Mouse (Mus musculus): ENCODE data around the gene Sugp1. TPM values are rescaled to one million over a fixed set of nuclear protein-coding genes. Genes with fewer than 3 reads are reported as not detected.
A peak's percentile ranks its signal among the peaks of the same experiment; 100 is the strongest.

Sugp1 gene
- polyA plus RNA-seq, 1 experiment from 2014 or later, result 57.7 TPM

DNA sequence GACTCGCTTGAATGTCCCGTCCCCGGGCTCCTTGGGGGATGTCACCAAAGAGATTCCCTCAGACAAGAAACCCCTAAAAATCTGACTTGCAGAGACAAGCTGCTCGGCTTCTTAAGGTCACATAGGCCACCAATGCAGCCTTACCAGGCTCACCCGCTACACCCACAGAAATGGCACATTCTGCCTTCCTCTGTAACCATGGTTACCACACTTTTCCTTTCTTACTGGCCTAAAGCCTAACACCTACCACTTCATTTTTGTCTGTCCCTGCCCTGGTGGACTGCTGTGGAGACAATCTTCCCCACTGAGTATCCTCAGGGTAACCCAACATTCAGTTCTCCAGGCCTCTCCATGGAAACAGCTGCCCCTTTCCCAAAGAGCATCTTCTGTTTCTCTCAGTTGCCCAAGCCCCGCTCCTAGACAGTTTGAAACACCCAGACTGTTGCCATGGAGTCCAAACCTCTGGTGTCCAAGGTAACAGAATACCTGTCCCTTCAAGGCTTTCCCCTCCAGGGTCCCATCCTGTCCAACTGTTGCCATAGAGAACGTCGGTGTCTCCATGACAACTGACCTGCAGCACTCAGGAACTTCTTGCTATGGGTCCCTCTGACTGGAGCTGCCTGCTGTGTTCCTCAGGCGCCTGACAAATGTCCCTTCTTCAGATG, 46.8 kb downstream of the Sugp1 start:
- WGBS, result 41% methylated on average over 9 of the region's 9 CpGs
- H3K4me3 ChIP-seq, result no peak overlapping the region
- H3K4me2 ChIP-seq, result no peak overlapping the region
- H3K9ac ChIP-seq, result no peak overlapping the region
- peaks cover 65% of the 10 kb centered on the region for H3K27me3 ChIP-seq
- peak; percentile 10; the same call in 1 of the 2 replicates for ATAC-seq (ENCODE audit: low read depth)
- H3K9me3 ChIP-seq, result no peaks in the 10 kb centered on the region
- H3K27ac ChIP-seq (replicated peaks), result no peak overlapping the region
- H3K4me1 ChIP-seq (replicated peaks), result peaks cover 38% of the 10 kb centered on the region
- peaks cover 9% of the 10 kb centered on the region for H3K36me3 ChIP-seq

- Histone ChIP-seq H3K27me3 (peaks cover 32% of the 10 kb centered on the region), H3K9me3 (no peaks in the 10 kb centered on the region), H3K36me3 (peaks cover 41% of the 10 kb centered on the region), H3K27ac (replicated peaks) (no peak overlapping the region), H3K4me3 (no peak overlapping the region), H3K4me2 (no peak overlapping the region), H3K4me1 (replicated peaks) (peaks cover 28% of the 10 kb centered on the region), H3K9ac (no peak overlapping the region)
- 67% methylated on average over 8 of the region's 8 CpGs for WGBS
- ATAC-seq (ENCODE audit: low read depth), result no peak
Measured at GRCm38 (mm10) chr8:70092786-70093185, 50.2 kb downstream of the Sugp1 start.

DNA sequence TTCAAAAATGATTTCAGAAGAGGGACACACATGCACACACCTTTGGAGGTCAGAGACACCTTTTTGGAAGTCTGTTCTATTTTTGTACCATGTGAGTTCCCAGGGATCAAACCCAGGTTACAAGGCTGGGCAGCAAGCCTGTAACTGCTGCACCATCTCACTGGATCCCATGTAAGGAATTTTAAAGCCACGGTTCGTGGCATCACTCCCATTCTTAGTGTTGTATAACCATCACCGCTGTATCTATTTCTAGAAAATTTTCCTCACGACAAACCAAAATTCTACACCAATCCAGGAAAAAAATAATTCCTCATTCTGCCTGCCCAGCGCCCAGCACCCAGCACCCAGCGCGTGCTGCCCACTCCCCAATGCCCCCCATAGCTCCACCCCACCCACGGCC, 56.7 kb downstream of the Sugp1 start:
- no peaks in the 10 kb centered on the region for H3K27me3 ChIP-seq
- no peak for ATAC-seq (ENCODE audit: low read depth)
- WGBS, result 71% methylated on average over 8 of the region's 8 CpGs
- peaks cover under 1% of the 10 kb centered on the region; the same call in 1 of the 2 replicates for H3K4me1 ChIP-seq (replicated peaks)
- H3K9ac ChIP-seq, result no peak overlapping the region
- peaks cover 99% of the 10 kb centered on the region for H3K36me3 ChIP-seq
- no peak overlapping the region for H3K4me2 ChIP-seq
- no peaks in the 10 kb centered on the region for H3K9me3 ChIP-seq
- no peak overlapping the region for H3K4me3 ChIP-seq
- H3K27ac ChIP-seq (replicated peaks), result no peak overlapping the region

GRCm38 (mm10) chr8:70100241-70100640, 57.6 kb downstream of the Sugp1 start:
- Histone ChIP-seq H3K36me3 (peaks cover 93% of the 10 kb centered on the region), H3K4me2 (no peak overlapping the region), H3K9ac (no peak overlapping the region), H3K27me3 (no peaks in the 10 kb centered on the region), H3K27ac (replicated peaks) (no peak overlapping the region), H3K4me1 (replicated peaks) (peaks cover 9% of the 10 kb centered on the region), H3K4me3 (no peak overlapping the region), H3K9me3 (no peaks in the 10 kb centered on the region)
- WGBS, result 88% methylated on average over 8 of the region's 8 CpGs
- no peak for ATAC-seq (ENCODE audit: low read depth)

GRCm38 (mm10) chr8:70104506-70104905, 61.9 kb downstream of the Sugp1 start:
- Histone ChIP-seq H3K4me2 (no peak overlapping the region), H3K4me1 (replicated peaks) (peaks cover 13% of the 10 kb centered on the region), H3K36me3 (peaks cover 92% of the 10 kb centered on the region), H3K27ac (replicated peaks) (no peak overlapping the region), H3K9ac (no peak overlapping the region), H3K4me3 (no peak overlapping the region), H3K9me3 (no peaks in the 10 kb centered on the region), H3K27me3 (no peaks in the 10 kb centered on the region)
- peak; percentile 57; the same call in 1 of the 2 replicates for ATAC-seq (ENCODE audit: low read depth)
- WGBS, result 12% methylated on average over 6 of the region's 6 CpGs

GRCm38 (mm10) chr8:70104922-70105321, 62.3 kb downstream of the Sugp1 start:
- Histone ChIP-seq H3K4me1 (replicated peaks) (peaks cover 17% of the 10 kb centered on the region), H3K36me3 (peaks cover 92% of the 10 kb centered on the region), H3K27ac (replicated peaks) (no peak overlapping the region), H3K9me3 (no peaks in the 10 kb centered on the region), H3K9ac (no peak overlapping the region), H3K4me2 (no peak overlapping the region), H3K27me3 (no peaks in the 10 kb centered on the region), H3K4me3 (no peak overlapping the region)
- WGBS, result 80% methylated on average over 7 of the region's 7 CpGs
- no peak for ATAC-seq (ENCODE audit: low read depth)

DNA sequence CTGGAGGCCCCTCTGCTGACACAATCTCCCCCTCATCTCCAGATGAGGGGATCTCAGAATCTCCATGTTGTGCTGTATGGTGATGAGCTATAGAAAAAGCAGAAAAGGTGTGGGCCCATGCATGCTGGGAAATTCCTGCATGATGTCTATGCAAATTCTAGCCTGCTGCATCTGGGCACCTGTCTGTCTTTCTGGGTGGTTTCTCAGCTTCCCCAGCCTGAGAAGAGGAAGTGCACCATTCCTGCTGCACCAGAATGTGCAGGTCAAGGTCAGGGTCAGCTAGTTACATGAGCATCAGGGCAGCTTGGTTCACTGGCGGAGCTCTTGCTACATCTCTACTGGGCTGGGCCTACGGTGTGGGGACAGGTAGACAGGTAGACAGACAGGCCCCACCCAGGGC, 67.8 kb downstream of the Sugp1 start:
- peaks cover 99% of the 10 kb centered on the region for H3K36me3 ChIP-seq
- H3K9ac ChIP-seq, result no peak overlapping the region
- peaks cover 47% of the 10 kb centered on the region for H3K27me3 ChIP-seq
- H3K4me1 ChIP-seq (replicated peaks), result peaks cover 26% of the 10 kb centered on the region
- no peak overlapping the region for H3K27ac ChIP-seq (replicated peaks)
- no peaks in the 10 kb centered on the region for H3K9me3 ChIP-seq
- no peak for ATAC-seq (ENCODE audit: low read depth)
- WGBS, result 90% methylated on average over 2 of the region's 2 CpGs
- no peak overlapping the region for H3K4me2 ChIP-seq
- no peak overlapping the region for H3K4me3 ChIP-seq

DNA sequence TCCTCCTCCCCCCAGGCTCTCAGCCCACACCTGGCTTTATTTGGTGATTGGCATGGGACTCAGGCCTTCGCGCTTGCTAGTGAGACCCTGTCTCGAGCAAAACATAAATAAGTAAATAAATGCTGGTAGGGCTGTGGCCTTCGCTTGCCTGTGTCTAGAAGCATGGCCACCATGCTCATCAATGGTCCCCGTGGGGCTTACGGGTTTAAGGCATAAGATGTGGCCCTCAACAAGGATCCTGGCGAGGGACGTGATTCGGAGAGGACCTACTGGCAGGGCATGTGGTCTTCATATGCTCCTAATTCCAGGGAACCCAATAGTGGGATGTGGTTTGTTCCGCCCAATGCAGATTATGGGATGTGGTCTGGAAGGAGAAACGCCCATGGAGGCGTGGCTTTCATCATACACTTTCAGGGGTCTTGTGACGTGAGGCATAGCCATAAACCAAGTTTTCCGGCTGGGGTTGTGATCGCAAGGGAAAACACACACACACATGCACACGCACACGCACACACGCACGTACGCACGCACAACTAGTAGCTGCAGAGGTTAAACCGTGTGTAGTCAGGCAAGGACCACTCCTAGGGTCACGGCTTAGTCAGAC, 68.7 kb downstream of the Sugp1 start:
- Histone ChIP-seq H3K27me3 (peaks cover 55% of the 10 kb centered on the region), H3K4me1 (replicated peaks) (peaks cover 27% of the 10 kb centered on the region), H3K27ac (replicated peaks) (no peak overlapping the region), H3K9me3 (no peaks in the 10 kb centered on the region), H3K4me3 (no peak overlapping the region), H3K4me2 (no peak overlapping the region), H3K36me3 (peaks cover 100% of the 10 kb centered on the region), H3K9ac (no peak overlapping the region)
- ATAC-seq (ENCODE audit: low read depth), result 0 out of 2 replicates have a peak, but pooled peaks have one; percentile 16
- 56% methylated on average over 23 of the region's 23 CpGs for WGBS

DNA sequence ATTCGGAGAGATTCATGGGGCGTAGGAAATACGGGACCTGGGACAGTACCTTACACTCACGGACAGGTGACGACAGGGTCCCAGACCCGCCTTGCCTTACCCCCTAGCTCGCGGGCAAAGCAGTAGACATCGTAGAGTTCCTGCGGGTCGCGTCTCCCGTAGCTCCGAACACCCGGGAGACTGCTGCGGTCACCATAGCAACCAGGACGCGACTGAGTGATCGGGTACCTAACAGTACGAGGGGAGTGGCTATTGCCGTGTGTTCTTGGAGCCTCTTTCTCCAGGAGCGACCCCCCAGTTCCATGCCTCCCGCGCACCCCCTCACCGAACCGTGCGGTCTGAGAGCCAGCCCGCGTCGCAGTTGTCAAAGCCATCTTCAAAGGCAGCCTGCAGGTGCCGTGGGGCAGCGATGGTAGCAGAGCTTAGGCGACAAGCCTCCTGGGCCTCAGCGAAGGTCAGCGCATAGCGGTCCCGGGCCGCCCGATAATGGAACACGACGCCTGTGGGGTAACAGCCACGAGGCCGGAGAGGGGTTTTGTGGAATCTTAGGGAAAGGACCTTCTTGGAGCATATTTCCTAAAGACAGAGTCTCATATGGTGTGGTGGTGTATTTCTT, 69.9 kb downstream of the Sugp1 start:
- Histone ChIP-seq H3K9ac (peak overlapping the region; percentile 31; the same call in 1 of the 2 replicates), H3K4me2 (no peak overlapping the region), H3K4me3 (no peak overlapping the region), H3K27me3 (peaks cover 64% of the 10 kb centered on the region), H3K36me3 (peaks cover 93% of the 10 kb centered on the region), H3K9me3 (no peaks in the 10 kb centered on the region), H3K27ac (replicated peaks) (no peak overlapping the region), H3K4me1 (replicated peaks) (peaks cover 36% of the 10 kb centered on the region)
- WGBS, result 8% methylated on average over 43 of the region's 43 CpGs
- no peak for ATAC-seq (ENCODE audit: low read depth)

DNA sequence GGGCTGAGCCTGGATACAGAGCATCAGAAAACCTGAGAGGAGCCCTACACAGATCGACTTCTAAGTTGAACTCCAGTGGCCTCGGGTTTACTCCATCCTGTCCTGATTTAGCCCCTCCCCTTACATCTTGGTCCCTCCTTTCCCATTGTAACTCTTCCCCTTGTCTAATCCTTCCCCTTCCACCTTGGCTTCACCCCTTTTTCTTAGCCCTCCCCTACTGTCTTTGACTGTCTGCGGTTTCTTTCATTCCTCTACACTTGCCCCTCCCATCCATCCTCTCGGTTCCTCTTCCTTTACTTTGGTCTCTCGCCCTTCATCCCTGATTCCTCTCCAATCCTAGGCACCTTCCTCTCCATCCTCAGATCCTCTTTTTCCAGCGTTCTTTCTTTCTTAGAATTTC, 71.9 kb downstream of the Sugp1 start:
- no peaks in the 10 kb centered on the region for H3K9me3 ChIP-seq
- no peak overlapping the region for H3K4me3 ChIP-seq
- H3K4me1 ChIP-seq (replicated peaks), result peaks cover 50% of the 10 kb centered on the region
- H3K4me2 ChIP-seq, result no peak overlapping the region
- peaks cover 64% of the 10 kb centered on the region for H3K27me3 ChIP-seq
- WGBS, result 23% methylated on average over 6 of the region's 6 CpGs
- H3K9ac ChIP-seq, result 0 out of 2 replicates have a peak overlapping the region, but pooled peaks have one; percentile 17
- H3K27ac ChIP-seq (replicated peaks), result no peak overlapping the region
- ATAC-seq (ENCODE audit: low read depth), result no peak
- H3K36me3 ChIP-seq, result peaks cover 73% of the 10 kb centered on the region

DNA sequence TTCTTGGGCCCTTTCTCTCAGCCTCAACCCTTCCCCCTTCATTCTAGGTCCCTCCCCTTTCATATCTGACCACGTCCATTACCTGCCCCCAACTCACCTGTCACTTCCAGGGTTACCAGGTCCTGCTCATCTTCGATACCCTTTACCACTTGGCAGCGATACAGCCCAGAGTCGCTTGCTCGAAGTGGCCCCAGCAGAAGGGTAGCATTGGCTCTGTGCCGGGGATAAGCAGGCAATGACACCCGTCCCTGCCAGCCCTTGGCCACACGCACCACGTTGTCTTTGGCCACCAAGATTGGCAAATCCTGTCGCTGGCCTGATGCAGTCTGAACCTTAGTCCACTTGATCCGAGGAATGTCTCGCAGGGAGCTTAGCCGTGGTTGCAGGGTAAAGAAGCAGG, 72.3 kb downstream of the Sugp1 start:
- no peak overlapping the region for H3K9ac ChIP-seq

DNA sequence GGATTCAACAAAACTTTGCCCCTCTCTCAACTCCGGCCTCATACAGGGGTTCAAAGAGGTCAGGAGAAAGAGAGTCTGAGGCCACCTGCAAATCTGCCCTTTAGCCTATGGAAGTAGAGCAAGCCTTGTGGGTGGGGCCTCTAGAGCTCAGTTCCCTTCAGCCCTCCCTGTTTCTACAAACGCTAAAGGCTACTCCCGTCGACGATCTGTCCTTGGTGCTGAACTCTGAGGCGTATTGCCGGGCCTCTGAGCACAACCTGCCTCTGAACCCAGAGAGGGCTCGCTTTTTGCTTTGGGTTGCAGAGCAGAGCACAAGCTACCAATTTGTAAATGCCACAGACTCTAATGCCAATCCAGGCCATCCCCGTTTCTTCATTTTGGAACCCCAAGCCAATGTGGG, 75.0 kb downstream of the Sugp1 start:
- WGBS, result 11% methylated on average over 9 of the region's 9 CpGs
- Histone ChIP-seq H3K9me3 (no peaks in the 10 kb centered on the region), H3K27ac (replicated peaks) (no peak overlapping the region), H3K4me2 (peak overlapping the region; percentile 82), H3K4me3 (peak overlapping the region; percentile 76), H3K27me3 (peaks cover 47% of the 10 kb centered on the region), H3K4me1 (replicated peaks) (peaks cover 36% of the 10 kb centered on the region), H3K9ac (peak overlapping the region; percentile 89), H3K36me3 (peaks cover 42% of the 10 kb centered on the region)
- no peak for ATAC-seq (ENCODE audit: low read depth)

More for the DNA sequence above, 72.3 kb downstream of the Sugp1 start:
- WGBS, result 72% methylated on average over 13 of the region's 13 CpGs
- ATAC-seq (ENCODE audit: low read depth), result no peak
- peaks cover 69% of the 10 kb centered on the region for H3K36me3 ChIP-seq
- no peak overlapping the region for H3K4me3 ChIP-seq
- no peak overlapping the region for H3K27ac ChIP-seq (replicated peaks)
- H3K4me2 ChIP-seq, result no peak overlapping the region
- no peaks in the 10 kb centered on the region for H3K9me3 ChIP-seq
- H3K27me3 ChIP-seq, result peaks cover 64% of the 10 kb centered on the region
- H3K4me1 ChIP-seq (replicated peaks), result peaks cover 45% of the 10 kb centered on the region

All from neural tube, embryonic 13.5 days (tissue).